Mouse (Mus musculus) embryonic facial prominence, embryonic 10.5 days (tissue): ENCODE measurements around the gene Lpp. TPM values are rescaled to one million over a fixed set of nuclear protein-coding genes. Genes with fewer than 3 reads are reported as not detected.

ENCODE experiments used
- DNase-seq: peaks from one replicate; pipeline ENCODE4 v3.0.0-alpha.2; 2017; ENCODE audit warnings: low spot score
- H3K27ac ChIP-seq: fragments of 300-500 bp; sonication (generic); replicated peaks from 2 replicates; pipeline ENCODE4 v1.5.1; 2016; ENCODE audit warnings: mild to moderate bottlenecking
- H3K27me3 ChIP-seq: fragments of 300-500 bp; sonication (generic); replicated peaks from 2 replicates; pipeline ENCODE4 v1.6.1; 2016; ENCODE audit warnings: low read depth, mild to moderate bottlenecking; ENCODE audit not compliant: poor library complexity, severe bottlenecking
- H3K36me3 ChIP-seq: fragments of 300-500 bp; sonication (generic); replicated peaks from 2 replicates; pipeline ENCODE4 v1.6.1; 2016; ENCODE audit warnings: mild to moderate bottlenecking, moderate library complexity
- H3K4me1 ChIP-seq: fragments of 300-500 bp; sonication (generic); 2 replicates; pipeline ENCODE4 v1.6.1; 2016
- H3K4me3 ChIP-seq: fragments of 300-500 bp; sonication (generic); 2 replicates; pipeline ENCODE4 v1.5.1; 2016; ENCODE audit warnings: mild to moderate bottlenecking, moderate library complexity
- H3K9me3 ChIP-seq: fragments of 300-500 bp; sonication (generic); 2 replicates; pipeline ENCODE4 v1.6.1; 2016; ENCODE audit warnings: mild to moderate bottlenecking
- WGBS: fragments of 180-500 bp; shearing (Covaris S2); methylation state at CpG from one replicate; pipeline ENCODE4 v1.1.7; 2016; 5-methylcytosine and 5-hydroxymethylcytosine counted together
- polyA plus RNA-seq: library from polyadenylated mRNA; unstranded; fragments of >200 nt; fragmentation: Nextera tagmentation; extraction: Ambion mirVana; gene quantifications from 2 replicates; pipeline ENCODE4 v1.2.1, GENCODE M21; 2016

The Lpp gene
- polyA plus RNA-seq, 1 experiment from 2014 or later, result 43.5 TPM

GRCm38 (mm10) chr16:24600260-24600948 is 207.1 kb downstream of the Lpp start:
- no peak for DNase-seq
- WGBS, result 87% methylated on average over 14 of the region's 14 CpGs

DNA sequence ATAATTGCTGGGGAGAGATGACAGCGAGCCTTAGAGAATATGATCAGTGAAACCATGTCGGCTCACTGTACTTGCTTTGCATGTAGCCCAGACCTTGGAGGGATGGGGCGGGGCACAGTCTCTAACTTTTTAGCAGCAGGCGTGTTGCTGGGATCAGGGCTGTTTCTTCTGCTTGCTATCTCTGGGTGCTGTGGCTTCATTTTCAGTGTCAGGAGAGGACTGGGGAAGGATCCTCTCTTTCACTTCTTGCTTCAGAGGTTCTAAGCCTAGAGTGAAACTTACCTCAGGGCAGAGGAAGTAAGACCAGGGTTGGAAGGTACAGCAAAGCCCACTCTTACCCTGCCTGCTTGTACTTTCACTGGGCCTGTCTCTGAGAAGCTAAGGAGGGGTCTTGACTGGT is 210.0 kb downstream of the Lpp start:
- no peaks in the 10 kb centered on the region for H3K9me3 ChIP-seq
- H3K36me3 ChIP-seq, result no peaks in the 10 kb centered on the region
- 83% methylated on average over 4 of the region's 4 CpGs for WGBS
- no peak overlapping the region for H3K4me3 ChIP-seq
- DNase-seq, result no peak
- H3K4me1 ChIP-seq, result peaks cover 9% of the 10 kb centered on the region
- no peaks in the 10 kb centered on the region for H3K27me3 ChIP-seq
- no peak overlapping the region for H3K27ac ChIP-seq

More at GRCm38 (mm10) chr16:24600260-24600948, 207.1 kb downstream of the Lpp start:
- H3K4me3 ChIP-seq, result no peak overlapping the region
- H3K27me3 ChIP-seq, result no peaks in the 10 kb centered on the region
- no peaks in the 10 kb centered on the region for H3K36me3 ChIP-seq
- H3K4me1 ChIP-seq, result peaks cover 9% of the 10 kb centered on the region
- no peaks in the 10 kb centered on the region for H3K9me3 ChIP-seq
- no peak overlapping the region for H3K27ac ChIP-seq

GRCm38 (mm10) chr16:24607896-24608457 is 214.7 kb downstream of the Lpp start:
- whole genome bisulfite sequencing, result 92% methylated on average over 8 of the region's 8 CpGs
- Histone ChIP-seq H3K27me3 (no peaks in the 10 kb centered on the region), H3K27ac (no peak overlapping the region), H3K9me3 (no peaks in the 10 kb centered on the region), H3K4me3 (no peak overlapping the region), H3K36me3 (peaks cover 4% of the 10 kb centered on the region; the same call in 1 of the 2 replicates), H3K4me1 (no peaks in the 10 kb centered on the region)
- no peak for DNase-seq

DNA sequence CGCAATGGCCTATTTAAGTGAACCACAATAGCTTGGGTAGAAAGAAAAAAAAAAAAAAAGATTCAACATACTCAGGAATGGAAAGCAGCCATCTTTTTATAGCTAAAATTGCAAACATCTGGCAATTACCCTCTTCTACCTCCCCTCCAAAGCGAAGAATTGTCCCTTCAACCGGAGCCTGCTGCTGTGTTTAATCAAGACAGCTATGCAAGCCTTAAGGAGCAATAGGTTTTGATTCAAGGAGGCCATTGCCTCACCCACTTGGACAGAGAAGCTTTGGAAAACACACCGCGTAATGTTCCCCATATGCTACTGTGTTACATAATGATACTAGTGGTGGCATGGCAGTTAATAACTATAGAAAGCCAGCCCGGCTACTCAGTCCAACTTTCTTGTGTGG is 226.2 kb downstream of the Lpp start:
- H3K4me1 ChIP-seq, result peaks cover 18% of the 10 kb centered on the region
- no peaks in the 10 kb centered on the region for H3K27me3 ChIP-seq
- H3K4me3 ChIP-seq, result no peak overlapping the region
- WGBS, result 61% methylated on average over 6 of the region's 6 CpGs
- peak; percentile 49 for DNase-seq
- H3K9me3 ChIP-seq, result no peaks in the 10 kb centered on the region
- no peak overlapping the region for H3K27ac ChIP-seq
- no peaks in the 10 kb centered on the region for H3K36me3 ChIP-seq

DNA sequence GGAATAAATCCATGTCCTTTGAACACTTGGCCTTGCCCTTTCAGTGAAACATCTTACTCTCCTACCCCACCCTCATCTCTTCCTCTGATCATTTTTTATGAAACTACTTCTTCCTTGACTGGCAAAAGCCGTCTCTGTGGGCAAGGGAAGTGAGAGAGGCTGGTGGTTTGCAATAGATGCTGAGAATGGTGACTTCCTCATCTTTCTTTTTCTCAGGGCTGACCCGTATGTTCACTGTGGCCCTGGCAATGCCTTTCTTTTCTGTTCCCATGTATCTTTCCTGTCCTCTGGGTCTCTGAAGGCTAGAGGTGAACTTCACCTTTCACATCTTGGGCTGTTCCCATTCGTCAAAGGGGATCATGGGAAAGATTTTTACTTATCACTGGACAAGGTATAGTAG is 226.7 kb downstream of the Lpp start:
- Histone ChIP-seq H3K4me1 (peaks cover 24% of the 10 kb centered on the region), H3K27ac (no peak overlapping the region), H3K4me3 (no peak overlapping the region), H3K9me3 (no peaks in the 10 kb centered on the region), H3K36me3 (no peaks in the 10 kb centered on the region), H3K27me3 (no peaks in the 10 kb centered on the region)
- no peak for DNase-seq
- WGBS, result 89% methylated on average over 3 of the region's 3 CpGs

DNA sequence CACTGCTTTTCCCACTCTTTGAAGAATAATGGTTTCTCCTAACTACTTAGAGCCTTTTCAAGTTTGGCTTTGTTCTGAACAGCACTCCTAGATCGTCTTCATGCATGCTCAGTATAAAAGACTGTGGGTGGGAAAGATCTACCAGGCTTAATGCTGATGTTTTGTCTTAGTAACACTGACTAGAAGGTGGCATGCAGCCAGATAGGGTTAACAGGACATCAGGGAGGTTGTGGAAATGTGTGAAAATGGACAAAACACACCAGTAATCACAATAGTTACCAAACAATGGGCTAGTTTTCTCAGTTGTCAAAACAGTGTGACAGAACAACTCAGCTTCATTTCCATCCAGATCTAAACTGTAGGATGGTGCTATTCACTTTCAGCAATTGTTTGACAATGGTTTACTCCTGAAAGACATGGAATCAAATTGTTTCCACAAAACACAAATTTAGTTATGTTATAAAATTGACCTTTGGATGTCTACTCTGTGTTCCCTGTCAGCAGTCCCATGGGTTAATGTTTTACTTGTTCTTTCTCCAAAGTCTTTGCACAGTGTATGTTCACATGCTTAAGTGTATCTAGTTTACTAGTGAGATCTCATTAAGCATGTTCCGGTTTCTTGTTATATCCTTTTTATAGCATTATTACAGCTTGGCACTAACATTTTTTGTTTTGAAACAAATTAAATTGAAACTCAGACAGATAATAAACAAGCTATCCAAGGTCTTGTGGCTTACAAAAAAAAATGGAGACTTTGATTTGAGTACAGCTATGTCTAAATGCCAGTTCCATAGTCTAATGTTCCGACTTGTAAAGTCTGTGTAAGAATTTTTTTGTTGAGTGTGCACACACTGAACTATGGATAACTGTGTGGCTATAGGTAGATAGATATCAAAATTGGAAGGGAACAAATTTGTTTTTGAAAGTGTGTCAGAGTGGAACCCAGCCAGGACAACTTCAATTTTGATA is 229.2 kb downstream of the Lpp start:
- no peaks in the 10 kb centered on the region for H3K36me3 ChIP-seq
- H3K4me1 ChIP-seq, result peaks cover 24% of the 10 kb centered on the region
- H3K4me3 ChIP-seq, result no peak overlapping the region
- H3K27me3 ChIP-seq, result no peaks in the 10 kb centered on the region
- no peak for DNase-seq
- WGBS, result 87% methylated on average over 3 of the region's 3 CpGs
- no peak overlapping the region for H3K27ac ChIP-seq
- H3K9me3 ChIP-seq, result no peaks in the 10 kb centered on the region

DNA sequence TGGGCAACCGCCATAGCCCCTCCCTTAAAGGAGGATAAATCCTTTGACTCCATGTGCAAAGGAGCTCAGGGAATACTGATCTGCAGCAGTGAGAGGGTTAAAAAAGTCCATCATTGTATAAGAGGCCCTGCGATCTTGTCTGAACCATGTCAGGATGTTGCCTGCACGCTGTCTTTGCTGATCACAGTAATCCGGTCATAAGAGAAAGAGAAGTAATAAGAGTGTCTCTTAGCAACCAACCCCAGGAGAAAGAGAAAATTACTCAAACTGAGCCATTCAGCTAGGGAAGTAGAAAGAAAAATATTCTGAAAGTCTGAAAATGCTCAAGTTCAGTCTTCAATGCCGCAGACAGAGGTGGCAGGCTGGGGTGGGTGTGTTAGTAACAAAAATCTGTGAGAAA is 231.0 kb downstream of the Lpp start:
- H3K27me3 ChIP-seq, result no peaks in the 10 kb centered on the region
- WGBS, result 59% methylated on average over 5 of the region's 5 CpGs
- no peaks in the 10 kb centered on the region for H3K36me3 ChIP-seq
- H3K4me3 ChIP-seq, result no peak overlapping the region
- DNase-seq, result no peak
- H3K4me1 ChIP-seq, result peaks cover 21% of the 10 kb centered on the region
- H3K9me3 ChIP-seq, result no peaks in the 10 kb centered on the region
- no peak overlapping the region for H3K27ac ChIP-seq

DNA sequence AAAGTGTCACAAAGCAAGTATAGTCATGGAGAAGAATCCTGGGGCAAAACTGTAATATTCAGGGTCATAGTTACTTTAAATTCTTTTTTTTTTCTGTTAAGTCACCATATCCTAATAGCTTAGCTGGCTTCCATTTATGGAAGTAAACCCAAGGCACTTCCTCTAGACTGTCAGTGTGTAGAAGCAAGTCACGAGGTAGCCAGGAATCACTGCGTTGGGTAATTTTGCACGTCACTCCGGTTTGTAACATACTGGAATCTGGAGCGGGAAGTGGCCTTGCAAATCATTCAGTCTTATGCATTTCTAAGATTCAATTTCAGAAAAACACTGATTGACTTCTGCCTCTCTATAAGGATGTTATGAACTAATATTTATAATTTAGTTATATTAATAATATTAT is 232.3 kb downstream of the Lpp start:
- no peak overlapping the region for H3K4me3 ChIP-seq
- H3K36me3 ChIP-seq, result no peaks in the 10 kb centered on the region
- no peak for DNase-seq
- H3K9me3 ChIP-seq, result no peaks in the 10 kb centered on the region
- H3K4me1 ChIP-seq, result peaks cover 13% of the 10 kb centered on the region
- H3K27me3 ChIP-seq, result no peaks in the 10 kb centered on the region
- 87% methylated on average over 5 of the region's 5 CpGs for WGBS
- H3K27ac ChIP-seq, result no peak overlapping the region

DNA sequence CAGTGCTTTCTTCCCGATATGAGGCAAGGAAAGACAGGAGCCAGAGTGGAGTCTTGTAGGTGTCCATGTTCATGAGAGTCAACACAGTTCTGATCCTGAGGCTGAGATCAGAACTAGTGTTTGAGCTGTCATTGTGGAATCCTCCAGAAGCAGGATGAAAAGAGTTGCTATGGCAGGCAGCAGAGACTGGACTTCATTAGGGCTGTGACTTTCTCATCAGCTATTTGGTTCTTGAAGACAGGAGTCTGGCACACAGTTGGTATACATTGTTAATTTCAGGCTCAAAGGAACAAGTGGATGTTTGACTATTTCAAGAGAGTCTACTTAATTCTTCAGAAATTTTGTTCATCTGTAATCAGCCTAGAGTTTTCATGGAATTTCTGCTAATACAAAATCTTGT is 235.5 kb downstream of the Lpp start:
- Histone ChIP-seq H3K9me3 (no peaks in the 10 kb centered on the region), H3K4me1 (peaks cover 12% of the 10 kb centered on the region), H3K27ac (no peak overlapping the region), H3K36me3 (no peaks in the 10 kb centered on the region), H3K27me3 (no peaks in the 10 kb centered on the region), H3K4me3 (no peak overlapping the region)
- WGBS, result 92% methylated on average over 1 of the region's 1 CpGs
- DNase-seq, result no peak

GRCm38 (mm10) chr16:24629218-24630172 is 236.2 kb downstream of the Lpp start:
- Histone ChIP-seq H3K4me3 (no peak overlapping the region), H3K9me3 (no peaks in the 10 kb centered on the region), H3K27ac (no peak overlapping the region), H3K36me3 (no peaks in the 10 kb centered on the region), H3K4me1 (peaks cover 5% of the 10 kb centered on the region), H3K27me3 (no peaks in the 10 kb centered on the region)
- WGBS, result 87% methylated on average over 12 of the region's 12 CpGs
- DNase-seq, result no peak

DNA sequence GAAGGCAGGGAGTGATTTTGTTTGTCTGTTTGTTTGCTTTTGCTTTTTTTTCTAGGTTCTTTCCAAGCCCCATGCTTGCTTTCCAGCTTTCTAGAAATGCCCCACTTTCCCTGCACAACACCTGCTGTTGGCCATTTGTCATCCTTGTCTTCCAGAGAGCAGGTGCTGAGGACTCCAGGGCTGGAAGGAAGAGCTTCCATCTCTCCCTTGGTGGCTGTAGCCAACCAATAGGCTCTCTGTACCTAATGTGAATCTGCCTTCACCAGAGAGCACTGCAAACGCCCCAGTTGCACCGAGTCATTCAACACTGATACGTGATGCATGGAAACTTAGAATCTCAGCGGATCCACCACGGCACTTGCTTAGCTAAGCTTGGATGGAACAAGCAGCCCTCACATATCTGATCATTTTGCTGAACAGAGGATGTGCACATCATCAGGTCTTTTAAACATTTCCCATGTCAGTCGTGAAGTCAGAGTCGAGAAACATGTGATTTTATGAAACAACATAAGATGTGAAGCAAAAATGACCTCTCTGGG is 242.1 kb downstream of the Lpp start:
- Histone ChIP-seq H3K36me3 (no peaks in the 10 kb centered on the region), H3K9me3 (no peaks in the 10 kb centered on the region), H3K4me3 (no peak overlapping the region), H3K27me3 (no peaks in the 10 kb centered on the region), H3K27ac (no peak overlapping the region), H3K4me1 (no peaks in the 10 kb centered on the region)
- DNase-seq, result no peak
- WGBS, result 94% methylated on average over 7 of the region's 7 CpGs

DNA sequence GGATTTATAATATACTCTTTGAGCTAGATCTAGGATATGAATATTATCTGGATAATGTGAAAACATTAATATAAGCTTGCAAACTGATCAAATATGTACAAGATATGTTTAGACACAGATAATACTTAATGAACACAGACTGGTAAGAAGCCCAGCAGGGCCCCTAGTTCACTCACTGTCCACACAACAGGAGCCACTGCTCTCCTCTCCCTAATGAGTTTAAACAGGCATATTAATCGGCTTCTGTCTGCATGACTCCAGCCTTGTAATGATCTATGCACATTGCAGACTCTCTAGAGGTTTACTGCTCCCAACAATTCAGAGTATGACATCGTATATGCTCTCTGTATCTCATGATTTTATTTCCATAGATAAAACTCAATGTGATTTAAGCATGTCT is 243.6 kb downstream of the Lpp start:
- DNase-seq, result no peak
- no peak overlapping the region for H3K27ac ChIP-seq
- no peaks in the 10 kb centered on the region for H3K4me1 ChIP-seq
- WGBS, result 90% methylated on average over 2 of the region's 2 CpGs
- no peaks in the 10 kb centered on the region for H3K27me3 ChIP-seq
- no peaks in the 10 kb centered on the region for H3K9me3 ChIP-seq
- H3K4me3 ChIP-seq, result no peak overlapping the region
- H3K36me3 ChIP-seq, result no peaks in the 10 kb centered on the region
